ENCODE assay signal across 8 mouse cellular contexts in the genomic region with DNA sequence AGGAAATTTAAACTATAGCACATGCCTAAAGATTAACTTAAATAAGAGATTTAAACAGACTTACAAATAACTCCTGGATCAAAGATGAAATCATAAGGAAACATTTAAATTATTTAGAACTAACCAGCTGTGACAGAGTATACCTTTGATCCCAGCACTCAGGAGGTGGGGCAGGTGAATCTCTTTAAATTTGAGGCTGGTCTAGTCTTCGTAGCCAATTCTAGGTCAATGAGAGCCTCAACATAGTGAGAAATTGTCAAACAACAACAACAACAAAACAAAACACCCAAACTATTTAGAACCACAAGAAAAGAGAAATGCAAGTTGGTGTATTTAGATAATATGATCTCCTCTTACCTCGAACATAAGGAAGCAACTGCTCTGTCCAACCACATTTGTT. TPM values are rescaled to one million over a fixed set of nuclear protein-coding genes. Genes with fewer than 3 reads are reported as not detected.
DNase-seq lines count a peak whose midpoint lies in the region; ATAC-seq and TF ChIP-seq lines count a peak whose summit lies in the region.

A gene (minus strand): TSS at position 101 of the 400 bp plus-strand sequence.

- no peaks in the 10 kb centered on the region for H3K9me3 ChIP-seq in forebrain, embryonic 14.5 days (replicated peaks; ENCODE audit: control insufficient read depth, low read length)
- H3K9me3 ChIP-seq in forebrain, embryonic 13.5 days (replicated peaks): 0 out of 2 replicates have a peak, but pooled peaks cover 3% of the 10 kb centered on the region
- H3K9me3 ChIP-seq in lung, postnatal 0 days (ENCODE audit: low read length): no peaks in the 10 kb centered on the region
- no peaks in the 10 kb centered on the region for H3K9me3 ChIP-seq in intestine, embryonic 16.5 days (ENCODE audit: control insufficient read depth, low read length)

- 92% methylated on average over 2 of the region's 2 CpGs for WGBS in forebrain, embryonic 14.5 days
- 85% methylated on average over 2 of the region's 2 CpGs for WGBS in forebrain, embryonic 13.5 days
- WGBS in lung, postnatal 0 days: 82% methylated on average over 2 of the region's 2 CpGs
- WGBS in intestine, embryonic 16.5 days: 80% methylated on average over 2 of the region's 2 CpGs
- WGBS in small intestine, adult 2 months: 86% methylated on average over 2 of the region's 2 CpGs

- no peak within 1 kb of the TSS for H3K4me2 ChIP-seq in forebrain, embryonic 14.5 days (ENCODE audit: low read length)
- no peak within 1 kb of the TSS for H3K4me2 ChIP-seq in forebrain, embryonic 13.5 days
- H3K4me2 ChIP-seq in lung, postnatal 0 days (replicated peaks; ENCODE audit: low read depth, low read length): no peak within 1 kb of the TSS
- H3K4me2 ChIP-seq in intestine, embryonic 16.5 days (ENCODE audit: low read depth, low read length): no peak within 1 kb of the TSS

- no peak for TF ChIP-seq CTCF in lung, postnatal 0 days (IDR thresholded peaks at IDR 0.05)
- TF ChIP-seq CTCF in small intestine, adult 2 months (IDR thresholded peaks at IDR 0.05; ENCODE audit: extremely low read depth, insufficient read length, insufficient replicate concordance, low read depth, low read length): no peak

- H3K4me3 ChIP-seq in forebrain, embryonic 14.5 days (ENCODE audit: low read depth, low read length): no peak within 1 kb of the TSS
- no peak within 1 kb of the TSS for H3K4me3 ChIP-seq in forebrain, embryonic 13.5 days
- H3K4me3 ChIP-seq in lung, postnatal 0 days (ENCODE audit: low read depth, low read length): no peak within 1 kb of the TSS
- no peak within 1 kb of the TSS for H3K4me3 ChIP-seq in intestine, embryonic 16.5 days (ENCODE audit: low read length)
- no peak within 1 kb of the TSS for H3K4me3 ChIP-seq in small intestine, adult 2 months (ENCODE audit: low read depth, low read length)

- no peaks in the 10 kb centered on the region for H3K36me3 ChIP-seq in forebrain, embryonic 14.5 days (ENCODE audit: control insufficient read depth, insufficient read depth, low read length)
- H3K36me3 ChIP-seq in forebrain, embryonic 13.5 days (ENCODE audit: poor library complexity, severe bottlenecking): no peaks in the 10 kb centered on the region
- no peaks in the 10 kb centered on the region for H3K36me3 ChIP-seq in lung, postnatal 0 days (ENCODE audit: insufficient read depth, low read length)
- no peaks in the 10 kb centered on the region for H3K36me3 ChIP-seq in intestine, embryonic 16.5 days (ENCODE audit: control insufficient read depth, insufficient read depth, low read length)
- no peaks in the 10 kb centered on the region for H3K36me3 ChIP-seq in small intestine, adult 2 months (ENCODE audit: control insufficient read depth, insufficient read depth, low read length)

- ATAC-seq in forebrain, embryonic 14.5 days: no peak
- no peak for ATAC-seq in forebrain, embryonic 13.5 days
- ATAC-seq in lung, postnatal 0 days: no peak
- no peak for ATAC-seq in intestine, embryonic 16.5 days

- TF ChIP-seq EP300 in lung, postnatal 0 days (IDR thresholded peaks at IDR 0.05): no peak

- DNase-seq in forebrain, embryonic 14.5 days (ENCODE audit: low spot score): no peak
- no peak for DNase-seq in lung, postnatal 0 days (ENCODE audit: low spot score)
- DNase-seq in lung, postnatal 10 days: no peak
- no peak for DNase-seq in cerebellum, adult 9-10 months
- DNase-seq in thymus, postnatal 25 days: no peak

- no peak within 1 kb of the TSS for H3K27ac ChIP-seq in forebrain, embryonic 14.5 days (ENCODE audit: low read depth, low read length)
- no peak within 1 kb of the TSS for H3K27ac ChIP-seq in forebrain, embryonic 13.5 days
- H3K27ac ChIP-seq in lung, postnatal 0 days (ENCODE audit: low read length): no peak within 1 kb of the TSS
- no peak within 1 kb of the TSS for H3K27ac ChIP-seq in intestine, embryonic 16.5 days (ENCODE audit: low read length)
- H3K27ac ChIP-seq in small intestine, adult 2 months (ENCODE audit: insufficient read depth, low read depth, low read length): no peak within 1 kb of the TSS

- TF ChIP-seq POLR2A in small intestine, adult 2 months (IDR thresholded peaks at IDR 0.05; ENCODE audit: low read depth, low read length): no peak

- H3K4me1 ChIP-seq in forebrain, embryonic 14.5 days (ENCODE audit: control insufficient read depth, insufficient read depth, low read length): no peaks in the 10 kb centered on the region
- no peaks in the 10 kb centered on the region for H3K4me1 ChIP-seq in forebrain, embryonic 13.5 days
- no peaks in the 10 kb centered on the region for H3K4me1 ChIP-seq in lung, postnatal 0 days (ENCODE audit: insufficient read depth, low read depth, low read length)
- no peaks in the 10 kb centered on the region for H3K4me1 ChIP-seq in intestine, embryonic 16.5 days (ENCODE audit: control insufficient read depth, insufficient read depth, low read length)
- no peaks in the 10 kb centered on the region for H3K4me1 ChIP-seq in small intestine, adult 2 months (ENCODE audit: control insufficient read depth, insufficient read depth, insufficient read length, low read length)

- H3K27me3 ChIP-seq in forebrain, embryonic 14.5 days (replicated peaks; ENCODE audit: control insufficient read depth, insufficient read depth, low read length): no peaks in the 10 kb centered on the region
- H3K27me3 ChIP-seq in forebrain, embryonic 13.5 days: peaks cover 2% of the 10 kb centered on the region
- H3K27me3 ChIP-seq in lung, postnatal 0 days (replicated peaks; ENCODE audit: insufficient read depth, low read length): no peaks in the 10 kb centered on the region
- H3K27me3 ChIP-seq in intestine, embryonic 16.5 days (replicated peaks; ENCODE audit: control insufficient read depth, insufficient read depth, low read length): no peaks in the 10 kb centered on the region
- no peaks in the 10 kb centered on the region for H3K27me3 ChIP-seq in small intestine, adult 2 months (ENCODE audit: control insufficient read depth, insufficient read depth, low read length)

- no peak within 1 kb of the TSS for H3K9ac ChIP-seq in forebrain, embryonic 14.5 days (ENCODE audit: low read length)
- no peak within 1 kb of the TSS for H3K9ac ChIP-seq in forebrain, embryonic 13.5 days
- no peak within 1 kb of the TSS for H3K9ac ChIP-seq in lung, postnatal 0 days (replicated peaks; ENCODE audit: low read depth)
- H3K9ac ChIP-seq in intestine, embryonic 16.5 days (ENCODE audit: low read depth, low read length): no peak within 1 kb of the TSS

RNA-seq across cellular contexts. Expression of the gene that starts here (rescaled TPM):
- 11.4 and 14.3 TPM in 2 replicates for polyA plus RNA-seq in forebrain, embryonic 14.5 days (2014; fragmentation: Nextera tagmentation; extraction: Ambion mirVana)
- 6.7 and 7.5 TPM in 2 replicates for polyA plus RNA-seq in forebrain, embryonic 13.5 days (2015; fragmentation: Nextera tagmentation; extraction: Ambion mirVana)
- 24.4 and 27.8 TPM in 2 replicates for polyA plus RNA-seq in lung, postnatal 0 days (2015; fragmentation: Nextera tagmentation; extraction: Ambion mirVana)
- polyA plus RNA-seq in intestine, embryonic 16.5 days (2015; fragmentation: Nextera tagmentation; extraction: Ambion mirVana): 102 and 143 TPM in 2 replicates
- polyA plus RNA-seq in small intestine, adult 2 months (2012; rRNA removed): 21.9 and 66.0 TPM in 2 replicates
